Mouse (Mus musculus) ES-E14 (cell line): ENCODE data around the gene Abhd2.

ENCODE experiments used
- CHD2 ChIP-seq: IDR thresholded peaks from 2 replicates; pipeline ENCODE4 v1.6.1; 2014; ENCODE audit warnings: mild to moderate bottlenecking, low read depth, low read length, inconsistent platforms
- HCFC1 ChIP-seq: IDR thresholded peaks from 2 replicates; pipeline ENCODE4 v1.6.1; 2012; ENCODE audit warnings: low read length, inconsistent platforms, borderline replicate concordance; ENCODE audit not compliant: insufficient read depth
- MAFK ChIP-seq: IDR thresholded peaks from 2 replicates; pipeline ENCODE4 v1.6.1; 2014; ENCODE audit warnings: mild to moderate bottlenecking, low read depth, low read length, inconsistent platforms; ENCODE audit not compliant: insufficient read depth
- ZC3H11A ChIP-seq: IDR thresholded peaks from 2 replicates; pipeline ENCODE4 v1.6.1; 2012; ENCODE audit warnings: low read depth, mild to moderate bottlenecking, inconsistent platforms, low read length, borderline replicate concordance
- ZNF384 ChIP-seq: IDR thresholded peaks from 2 replicates; pipeline ENCODE4 v1.6.1; 2012; ENCODE audit warnings: low read depth, low read length, inconsistent platforms

DNA sequence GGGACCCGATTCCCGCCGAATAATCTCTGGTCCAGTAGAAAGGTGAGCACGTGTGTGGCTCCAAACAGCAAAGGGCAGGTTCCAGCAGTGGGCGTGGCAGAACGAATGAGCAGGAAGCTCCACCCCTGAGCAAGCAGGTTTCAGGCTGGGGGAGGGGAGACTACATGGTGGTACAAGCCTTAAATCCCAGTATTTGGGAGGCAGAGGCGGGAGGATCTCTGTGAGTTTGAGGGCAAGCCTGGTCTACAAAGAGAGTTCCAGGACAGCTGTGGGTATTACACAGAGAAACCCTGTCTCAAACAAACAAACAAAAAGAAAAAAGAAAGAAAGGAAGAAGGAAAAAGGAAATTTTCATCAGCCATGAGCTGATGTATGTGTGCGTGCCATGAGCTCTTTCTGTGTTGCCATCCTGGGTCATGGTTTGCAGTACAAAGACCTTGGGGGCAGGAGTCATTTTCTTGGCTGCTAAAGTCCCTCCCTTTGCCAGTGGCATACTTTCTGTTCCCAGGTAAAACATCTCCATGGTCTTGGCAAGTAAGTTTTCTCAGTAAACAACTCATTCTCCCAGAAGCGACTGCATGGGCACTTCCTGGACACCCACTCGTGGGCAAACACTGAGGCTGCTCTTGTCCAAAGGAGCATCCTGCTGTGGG is 46.0 kb upstream of the Abhd2 start:
- TF ChIP-seq CHD2: no peak
- no peak for TF ChIP-seq MAFK
- no peak for TF ChIP-seq ZNF384
- no peak for TF ChIP-seq ZC3H11A
- TF ChIP-seq HCFC1: no peak
